Mouse (Mus musculus): ENCODE data around the gene Foxn3. TPM values are rescaled to one million over a fixed set of nuclear protein-coding genes. Genes with fewer than 3 reads are reported as not detected.

Gene Foxn3
- polyA plus RNA-seq, 1 experiment from 2014 or later, result 60.5 TPM

DNA sequence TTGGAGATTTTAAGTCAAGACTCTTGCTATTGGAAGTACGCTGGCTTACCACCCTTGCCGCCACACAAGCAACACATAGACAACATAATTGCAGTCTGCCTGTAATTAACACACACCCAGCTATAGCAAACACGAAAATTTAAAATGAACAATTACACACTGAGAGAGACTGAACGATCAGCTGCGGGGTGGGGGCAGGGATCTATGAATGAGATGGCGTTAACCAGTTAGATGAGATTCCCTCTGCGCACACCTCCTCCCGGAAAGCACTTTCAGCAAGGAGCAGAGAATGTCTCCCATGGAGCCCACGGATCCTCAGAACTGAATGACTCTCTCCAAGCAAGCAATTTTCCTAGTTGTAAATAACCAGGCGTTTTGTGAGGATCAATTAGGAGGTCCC is 309.8 kb downstream of the Foxn3 start:
- peaks cover 15% of the 10 kb centered on the region for H3K4me1 ChIP-seq (ENCODE audit: control insufficient read depth, insufficient read depth, low read depth, low read length)
- 57% methylated on average over 10 of the region's 10 CpGs for WGBS
- no peaks in the 10 kb centered on the region for H3K9me3 ChIP-seq (ENCODE audit: control insufficient read depth, low read length)
- no peaks in the 10 kb centered on the region for H3K27me3 ChIP-seq (replicated peaks; ENCODE audit: control insufficient read depth, insufficient read depth, low read length)
- H3K27ac ChIP-seq (ENCODE audit: low read depth, low read length), result no peak overlapping the region
- H3K4me2 ChIP-seq (ENCODE audit: low read length), result no peak overlapping the region
- no peak overlapping the region for H3K9ac ChIP-seq (ENCODE audit: low read depth, low read length)
- no peak for ATAC-seq
- no peak overlapping the region for H3K4me3 ChIP-seq (ENCODE audit: low read length)
- H3K36me3 ChIP-seq (ENCODE audit: control insufficient read depth, insufficient read depth, low read length), result no peaks in the 10 kb centered on the region

GRCm38 (mm10) chr12:99248606-99249005 is 314.8 kb downstream of the Foxn3 start:
- 61% methylated on average over 8 of the region's 8 CpGs for WGBS

DNA sequence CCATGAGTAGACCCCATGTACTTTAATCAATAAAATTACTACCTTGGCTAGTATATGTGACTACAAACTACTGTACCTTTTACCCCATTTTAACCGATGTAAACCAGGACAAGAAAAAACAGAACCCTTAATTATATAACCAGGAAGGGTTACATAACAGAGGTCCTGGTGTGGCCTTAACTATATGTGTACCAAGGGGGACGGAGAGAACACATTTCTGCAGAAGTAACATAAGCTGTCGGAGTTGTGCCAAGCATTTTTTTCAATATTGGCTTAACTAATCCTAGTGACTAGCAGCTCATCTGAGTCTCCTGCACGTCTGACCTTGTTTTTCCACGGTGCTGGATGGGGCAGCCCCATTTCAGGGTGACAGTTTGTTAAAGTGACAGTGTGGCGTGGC is 315.4 kb downstream of the Foxn3 start:
- WGBS, result 61% methylated on average over 6 of the region's 6 CpGs
- peaks cover 11% of the 10 kb centered on the region for H3K4me1 ChIP-seq (ENCODE audit: control insufficient read depth, insufficient read depth, low read depth, low read length)
- no peaks in the 10 kb centered on the region for H3K36me3 ChIP-seq (ENCODE audit: control insufficient read depth, insufficient read depth, low read length)
- no peak overlapping the region for H3K4me2 ChIP-seq (ENCODE audit: low read length)
- no peaks in the 10 kb centered on the region for H3K9me3 ChIP-seq (ENCODE audit: control insufficient read depth, low read length)
- no peaks in the 10 kb centered on the region for H3K27me3 ChIP-seq (replicated peaks; ENCODE audit: control insufficient read depth, insufficient read depth, low read length)
- no peak overlapping the region for H3K27ac ChIP-seq (ENCODE audit: low read depth, low read length)
- H3K9ac ChIP-seq (ENCODE audit: low read depth, low read length), result no peak overlapping the region
- H3K4me3 ChIP-seq (ENCODE audit: low read length), result no peak overlapping the region
- no peak for ATAC-seq

More at GRCm38 (mm10) chr12:99248606-99249005, 314.8 kb downstream of the Foxn3 start:
- H3K4me3 ChIP-seq (ENCODE audit: low read length), result no peak overlapping the region
- ATAC-seq, result no peak
- no peak overlapping the region for H3K9ac ChIP-seq (ENCODE audit: low read depth, low read length)
- no peak overlapping the region for H3K4me2 ChIP-seq (ENCODE audit: low read length)
- H3K9me3 ChIP-seq (ENCODE audit: control insufficient read depth, low read length), result no peaks in the 10 kb centered on the region
- H3K36me3 ChIP-seq (ENCODE audit: control insufficient read depth, insufficient read depth, low read length), result no peaks in the 10 kb centered on the region
- H3K27me3 ChIP-seq (replicated peaks; ENCODE audit: control insufficient read depth, insufficient read depth, low read length), result no peaks in the 10 kb centered on the region
- H3K27ac ChIP-seq (ENCODE audit: low read depth, low read length), result no peak overlapping the region
- peaks cover 11% of the 10 kb centered on the region for H3K4me1 ChIP-seq (ENCODE audit: control insufficient read depth, insufficient read depth, low read depth, low read length)

DNA sequence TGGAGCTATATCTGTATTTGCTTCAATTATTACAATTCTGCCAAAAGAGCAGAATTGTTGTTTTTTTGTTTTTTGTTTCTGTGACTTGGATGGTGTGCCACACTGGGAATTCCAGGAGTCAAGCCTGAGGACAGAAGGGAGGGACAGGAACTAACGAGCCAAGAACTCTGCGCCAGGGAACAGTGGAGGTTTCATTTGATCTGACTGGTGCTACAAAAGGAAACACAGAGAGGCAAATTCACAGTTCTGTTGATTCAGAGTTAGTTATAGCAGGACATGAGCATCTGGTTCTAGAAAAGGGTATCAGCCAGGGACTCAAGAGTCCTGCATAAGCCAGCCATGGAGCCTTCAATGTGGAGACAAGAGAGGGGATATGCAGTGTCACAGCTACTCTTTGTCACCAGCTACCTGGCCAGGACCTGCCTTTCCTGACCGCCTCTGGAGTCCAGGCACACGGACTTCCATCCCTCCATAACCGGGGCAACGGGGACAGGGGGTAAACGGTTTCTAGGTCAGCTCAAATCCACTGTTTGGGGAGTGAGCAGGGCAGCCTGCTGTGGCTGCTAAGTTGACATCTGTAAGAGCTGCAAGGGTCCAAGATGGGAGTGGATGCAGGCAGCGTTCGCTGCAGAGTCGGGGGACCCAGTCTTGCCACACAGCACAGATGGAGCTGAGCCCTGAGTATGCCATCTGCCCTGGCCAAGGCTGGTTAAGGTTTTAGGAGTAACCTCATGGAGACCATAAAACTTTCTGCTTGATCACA is 316.2 kb downstream of the Foxn3 start:
- no peak overlapping the region; the same call in 1 of the 2 replicates for H3K27ac ChIP-seq (ENCODE audit: low read depth, low read length)
- peak; percentile 49; the same call in 1 of the 2 replicates for ATAC-seq
- 53% methylated on average over 10 of the region's 10 CpGs for WGBS
- no peaks in the 10 kb centered on the region for H3K36me3 ChIP-seq (ENCODE audit: control insufficient read depth, insufficient read depth, low read length)
- no peak overlapping the region for H3K4me2 ChIP-seq (ENCODE audit: low read length)
- H3K4me1 ChIP-seq (ENCODE audit: control insufficient read depth, insufficient read depth, low read depth, low read length), result peaks cover 11% of the 10 kb centered on the region; the same call in 1 of the 2 replicates
- peak overlapping the region; percentile 43; the same call in 1 of the 2 replicates for H3K9ac ChIP-seq (ENCODE audit: low read depth, low read length)
- no peaks in the 10 kb centered on the region for H3K27me3 ChIP-seq (replicated peaks; ENCODE audit: control insufficient read depth, insufficient read depth, low read length)
- H3K4me3 ChIP-seq (ENCODE audit: low read length), result no peak overlapping the region
- H3K9me3 ChIP-seq (ENCODE audit: control insufficient read depth, low read length), result no peaks in the 10 kb centered on the region

DNA sequence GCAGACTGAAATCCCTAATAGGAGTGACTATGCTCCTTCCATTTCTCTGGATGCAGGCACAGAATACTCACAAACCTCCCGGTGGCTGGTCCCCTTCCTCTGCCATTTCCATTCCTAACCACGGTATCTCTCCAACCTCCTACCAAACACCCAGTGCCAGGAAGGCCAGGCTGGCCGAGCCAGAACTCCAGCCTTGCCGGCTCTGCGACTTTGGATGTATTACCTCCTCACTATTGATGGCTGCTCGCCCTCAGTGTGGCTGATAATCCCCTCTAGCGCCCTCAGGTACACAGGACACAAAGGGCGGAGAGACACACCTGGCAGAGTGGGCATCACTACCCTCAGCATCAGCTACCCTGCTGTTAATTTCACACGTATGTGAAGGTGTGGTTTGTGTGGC is 318.7 kb downstream of the Foxn3 start:
- ATAC-seq, result no peak
- 86% methylated on average over 9 of the region's 9 CpGs for WGBS
- no peaks in the 10 kb centered on the region for H3K27me3 ChIP-seq (replicated peaks; ENCODE audit: control insufficient read depth, insufficient read depth, low read length)
- no peak overlapping the region for H3K4me2 ChIP-seq (ENCODE audit: low read length)
- H3K4me3 ChIP-seq (ENCODE audit: low read length), result no peak overlapping the region
- H3K4me1 ChIP-seq (ENCODE audit: control insufficient read depth, insufficient read depth, low read depth, low read length), result peaks cover 19% of the 10 kb centered on the region
- H3K36me3 ChIP-seq (ENCODE audit: control insufficient read depth, insufficient read depth, low read length), result no peaks in the 10 kb centered on the region
- H3K9ac ChIP-seq (ENCODE audit: low read depth, low read length), result no peak overlapping the region
- no peak overlapping the region for H3K27ac ChIP-seq (ENCODE audit: low read depth, low read length)
- no peaks in the 10 kb centered on the region for H3K9me3 ChIP-seq (ENCODE audit: control insufficient read depth, low read length)

GRCm38 (mm10) chr12:99244264-99244663 is 319.1 kb downstream of the Foxn3 start:
- Histone ChIP-seq H3K4me3 (ENCODE audit: low read length) (no peak overlapping the region), H3K27ac (ENCODE audit: low read depth, low read length) (no peak overlapping the region), H3K4me1 (ENCODE audit: control insufficient read depth, insufficient read depth, low read depth, low read length) (peaks cover 22% of the 10 kb centered on the region), H3K27me3 (replicated peaks; ENCODE audit: control insufficient read depth, insufficient read depth, low read length) (no peaks in the 10 kb centered on the region), H3K4me2 (ENCODE audit: low read length) (no peak overlapping the region), H3K36me3 (ENCODE audit: control insufficient read depth, insufficient read depth, low read length) (no peaks in the 10 kb centered on the region), H3K9ac (ENCODE audit: low read depth, low read length) (no peak overlapping the region), H3K9me3 (ENCODE audit: control insufficient read depth, low read length) (no peaks in the 10 kb centered on the region)
- no peak for ATAC-seq
- 96% methylated on average over 6 of the region's 6 CpGs for WGBS

GRCm38 (mm10) chr12:99243316-99243715 is 320.1 kb downstream of the Foxn3 start:
- Histone ChIP-seq H3K27me3 (replicated peaks; ENCODE audit: control insufficient read depth, insufficient read depth, low read length) (no peaks in the 10 kb centered on the region), H3K27ac (ENCODE audit: low read depth, low read length) (no peak overlapping the region), H3K9me3 (ENCODE audit: control insufficient read depth, low read length) (no peaks in the 10 kb centered on the region), H3K4me1 (ENCODE audit: control insufficient read depth, insufficient read depth, low read depth, low read length) (peaks cover 26% of the 10 kb centered on the region), H3K9ac (ENCODE audit: low read depth, low read length) (no peak overlapping the region), H3K4me3 (ENCODE audit: low read length) (no peak overlapping the region), H3K36me3 (ENCODE audit: control insufficient read depth, insufficient read depth, low read length) (no peaks in the 10 kb centered on the region), H3K4me2 (ENCODE audit: low read length) (no peak overlapping the region)
- ATAC-seq, result no peak
- 94% methylated on average over 1 of the region's 1 CpGs for WGBS

GRCm38 (mm10) chr12:99240185-99240726 is 323.1 kb downstream of the Foxn3 start:
- no peak overlapping the region; the same call in 1 of the 2 replicates for H3K27ac ChIP-seq (ENCODE audit: low read depth, low read length)
- whole genome bisulfite sequencing, result 42% methylated on average over 5 of the region's 5 CpGs
- H3K4me1 ChIP-seq (ENCODE audit: control insufficient read depth, insufficient read depth, low read depth, low read length), result peaks cover 25% of the 10 kb centered on the region
- H3K27me3 ChIP-seq (replicated peaks; ENCODE audit: control insufficient read depth, insufficient read depth, low read length), result no peaks in the 10 kb centered on the region
- no peak overlapping the region for H3K4me2 ChIP-seq (ENCODE audit: low read length)
- no peak for ATAC-seq
- no peaks in the 10 kb centered on the region for H3K36me3 ChIP-seq (ENCODE audit: control insufficient read depth, insufficient read depth, low read length)
- no peak overlapping the region for H3K9ac ChIP-seq (ENCODE audit: low read depth, low read length)
- H3K9me3 ChIP-seq (ENCODE audit: control insufficient read depth, low read length), result no peaks in the 10 kb centered on the region
- no peak overlapping the region for H3K4me3 ChIP-seq (ENCODE audit: low read length)

DNA sequence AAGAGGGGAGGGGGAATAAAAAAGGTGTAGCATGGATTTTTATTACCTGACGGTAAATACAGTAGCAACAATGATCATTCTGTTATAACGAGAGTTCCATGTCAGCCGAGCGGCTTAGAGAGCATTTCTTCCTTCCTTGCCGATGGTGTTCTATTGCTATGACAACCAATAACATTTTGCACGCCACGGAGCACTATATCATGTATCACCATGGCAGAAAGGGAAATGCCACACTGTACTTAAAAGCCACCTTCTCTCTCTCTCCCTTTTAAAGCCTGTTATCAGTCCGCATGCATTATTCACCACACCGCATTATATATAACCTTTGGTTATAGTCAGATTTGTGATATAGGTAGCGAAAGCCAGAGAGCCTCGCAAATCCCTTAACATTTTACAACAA is 323.6 kb downstream of the Foxn3 start:
- H3K4me2 ChIP-seq (ENCODE audit: low read length), result no peak overlapping the region

More for the DNA sequence above, 323.6 kb downstream of the Foxn3 start:
- peaks cover 25% of the 10 kb centered on the region for H3K4me1 ChIP-seq (ENCODE audit: control insufficient read depth, insufficient read depth, low read depth, low read length)
- 0 out of 2 replicates have a peak overlapping the region, but pooled peaks have one; percentile 21 for H3K9ac ChIP-seq (ENCODE audit: low read depth, low read length)
- ATAC-seq, result peak; percentile 51
- H3K27me3 ChIP-seq (replicated peaks; ENCODE audit: control insufficient read depth, insufficient read depth, low read length), result no peaks in the 10 kb centered on the region
- H3K9me3 ChIP-seq (ENCODE audit: control insufficient read depth, low read length), result no peaks in the 10 kb centered on the region
- no peaks in the 10 kb centered on the region for H3K36me3 ChIP-seq (ENCODE audit: control insufficient read depth, insufficient read depth, low read length)
- no peak overlapping the region for H3K4me3 ChIP-seq (ENCODE audit: low read length)
- 49% methylated on average over 11 of the region's 11 CpGs for WGBS
- H3K27ac ChIP-seq (ENCODE audit: low read depth, low read length), result peak overlapping the region; percentile 37; the same call in 1 of the 2 replicates
